Mouse (Mus musculus) heart, postnatal 0 days (tissue): ENCODE data around the gene Sox30.

Experiments
- CTCF ChIP-seq: IDR thresholded peaks from 2 replicates; pipeline ENCODE4 v1.5.1; 2016; ENCODE audit warnings: antibody characterized with exemption, control low read depth, low read depth
- EP300 ChIP-seq: IDR thresholded peaks from 2 replicates; pipeline ENCODE4 v1.6.1; 2016; ENCODE audit warnings: antibody characterized with exemption, low read depth

- TF ChIP-seq CTCF: no peak
- TF ChIP-seq EP300: no peak
Measured at GRCm38 (mm10) chr11:45947491-45947890, 32.6 kb upstream of the Sox30 start.
